Mouse (Mus musculus) stomach, postnatal 0 days (tissue): ENCODE results near the gene Alms1.
"Not testable (repeated sequence)": the region's sequence is repeated elsewhere in the genome, so short reads cannot be mapped to it uniquely, and the experiment has no call there.

Experiments used
- CTCF ChIP-seq: IDR thresholded peaks from 2 replicates; pipeline ENCODE4 v1.5.1; 2016; ENCODE audit warnings: antibody characterized with exemption, low read depth, mild to moderate bottlenecking, moderate library complexity
- EP300 ChIP-seq: optimal IDR thresholded peaks from 2 replicates; pipeline ENCODE3; 2016; ENCODE audit warnings: antibody characterized with exemption

- TF ChIP-seq EP300, CTCF: not testable (repeated sequence)
Observed at GRCm38 (mm10) chr6:85709206-85709605, 121.9 kb downstream of the Alms1 start.
